Mouse (Mus musculus) lung, embryonic 14.5 days (tissue): ENCODE results near the gene Defb30. TPM values are rescaled to one million over a fixed set of nuclear protein-coding genes. Genes with fewer than 3 reads are reported as not detected.

Experiments
- ATAC-seq: fragments of 200-750 bp; cut with Nextera tagmentation; 2 replicates; pipeline ENCODE4 v1.8.0; 2017; ENCODE audit warnings: mild to moderate bottlenecking, moderate TSS enrichment, moderate library complexity; ENCODE audit not compliant: insufficient read depth
- DNase-seq: peaks from one replicate; pipeline ENCODE4 v3.0.0-alpha.2; 2015
- H3K27ac ChIP-seq: fragments of 300-500 bp; sonication (generic); 2 replicates; pipeline ENCODE4 v1.5.1; 2014; ENCODE audit warnings: low read depth, mild to moderate bottlenecking, moderate library complexity
- H3K27me3 ChIP-seq: fragments of 300-500 bp; sonication (generic); 2 replicates; pipeline ENCODE4 v1.6.1; 2014; ENCODE audit warnings: low read length, control low read depth; ENCODE audit not compliant: insufficient read depth
- H3K36me3 ChIP-seq: fragments of 300-500 bp; sonication (generic); 2 replicates; pipeline ENCODE4 v1.6.1; 2014; ENCODE audit warnings: control low read depth; ENCODE audit not compliant: insufficient read depth
- H3K4me1 ChIP-seq: fragments of 300-500 bp; sonication (generic); 2 replicates; pipeline ENCODE4 v1.6.1; 2014; ENCODE audit warnings: antibody characterized with exemption, control low read depth; ENCODE audit not compliant: insufficient read depth
- H3K4me2 ChIP-seq: fragments of 300-500 bp; sonication (generic); 2 replicates; pipeline ENCODE4 v1.6.1; 2014; ENCODE audit warnings: mild to moderate bottlenecking
- H3K4me3 ChIP-seq: fragments of 300-500 bp; sonication (generic); 2 replicates; pipeline ENCODE4 v1.5.1; 2014; ENCODE audit warnings: low read depth, low read length
- H3K9ac ChIP-seq: fragments of 300-500 bp; sonication (generic); 2 replicates; pipeline ENCODE4 v1.6.1; 2014
- H3K9me3 ChIP-seq: fragments of 300-500 bp; sonication (generic); 2 replicates; pipeline ENCODE4 v1.6.1; 2016; ENCODE audit warnings: low read depth, low read length, control low read depth
- CTCF ChIP-seq: IDR thresholded peaks from 2 replicates; pipeline ENCODE4 v1.5.1; 2016; ENCODE audit warnings: antibody characterized with exemption, low read depth
- WGBS: fragments of 180-500 bp; shearing (Covaris S2); extraction: QIAGEN DNeasy Blood & Tissue Kit; methylation state at CpG from one replicate; pipeline ENCODE4 v1.1.7; 2014; 5-methylcytosine and 5-hydroxymethylcytosine counted together
- polyA plus RNA-seq: library from polyadenylated mRNA; unstranded; fragments of >200 nt; fragmentation: Nextera tagmentation; extraction: Ambion mirVana; gene quantifications from 2 replicates; pipeline ENCODE4 v1.2.1, GENCODE M21; 2014

The Defb30 gene
- polyA plus RNA-seq, 1 experiment from 2014 or later: not detected

GRCm38 (mm10) chr14:63050769-63051168 is 1.0 kb upstream of the Defb30 start:
- Histone ChIP-seq H3K27ac (no peak overlapping the region), H3K36me3 (no peaks in the 10 kb centered on the region), H3K27me3 (no peaks in the 10 kb centered on the region), H3K4me3 (no peak overlapping the region), H3K4me1 (no peaks in the 10 kb centered on the region), H3K4me2 (no peak overlapping the region), H3K9ac (no peak overlapping the region), H3K9me3 (no peaks in the 10 kb centered on the region)
- peak; percentile 77 for DNase-seq
- WGBS: 29% methylated on average over 5 of the region's 5 CpGs
- peak; percentile 75 for TF ChIP-seq CTCF
- no peak for ATAC-seq

DNA sequence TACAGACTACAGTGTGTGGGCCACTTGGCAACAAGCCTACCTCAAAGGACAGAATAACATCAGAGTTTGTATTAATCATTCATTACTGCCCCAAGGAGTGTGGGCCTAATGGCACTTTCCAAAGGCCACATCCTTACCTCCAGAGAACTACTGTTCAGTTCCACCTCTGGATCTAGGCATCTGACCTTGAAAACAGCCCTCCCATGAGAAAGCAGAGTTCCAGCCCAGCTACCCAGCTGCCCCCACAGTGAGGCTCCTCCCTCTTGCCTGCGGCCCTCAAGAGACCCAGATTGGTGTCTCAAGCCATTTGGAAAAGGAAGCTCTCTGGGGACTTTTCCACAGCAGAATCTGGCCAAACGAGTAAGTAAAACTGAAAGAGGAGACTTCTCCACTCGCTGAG is 3.1 kb downstream of the Defb30 start, which contains the start of gene Defb42:
TSS of gene Defb42 (plus strand) at position 301 of the 400 bp plus-strand sequence.
- DNase-seq (no peak), ATAC-seq (no peak)
- Histone ChIP-seq H3K4me1 (no peaks in the 10 kb centered on the region), H3K9me3 (no peaks in the 10 kb centered on the region), H3K4me2 (no peak within 1 kb of the TSS), H3K9ac (no peak within 1 kb of the TSS), H3K36me3 (no peaks in the 10 kb centered on the region), H3K4me3 (no peak within 1 kb of the TSS), H3K27ac (no peak within 1 kb of the TSS), H3K27me3 (no peaks in the 10 kb centered on the region)
- no peak for TF ChIP-seq CTCF
- WGBS: 67% methylated on average over 3 of the region's 3 CpGs

- Histone ChIP-seq H3K4me2 (no peak overlapping the region), H3K9ac (no peak overlapping the region), H3K27ac (no peak overlapping the region), H3K9me3 (no peaks in the 10 kb centered on the region), H3K4me3 (no peak overlapping the region), H3K36me3 (no peaks in the 10 kb centered on the region), H3K4me1 (no peaks in the 10 kb centered on the region), H3K27me3 (no peaks in the 10 kb centered on the region)
- no peak for TF ChIP-seq CTCF
- 48% methylated on average over 6 of the region's 6 CpGs for WGBS
- ATAC-seq (no peak), DNase-seq (no peak)
These were observed 29.1 kb downstream of the Defb30 start for GRCm38 (mm10) chr14:63020524-63021156.

DNA sequence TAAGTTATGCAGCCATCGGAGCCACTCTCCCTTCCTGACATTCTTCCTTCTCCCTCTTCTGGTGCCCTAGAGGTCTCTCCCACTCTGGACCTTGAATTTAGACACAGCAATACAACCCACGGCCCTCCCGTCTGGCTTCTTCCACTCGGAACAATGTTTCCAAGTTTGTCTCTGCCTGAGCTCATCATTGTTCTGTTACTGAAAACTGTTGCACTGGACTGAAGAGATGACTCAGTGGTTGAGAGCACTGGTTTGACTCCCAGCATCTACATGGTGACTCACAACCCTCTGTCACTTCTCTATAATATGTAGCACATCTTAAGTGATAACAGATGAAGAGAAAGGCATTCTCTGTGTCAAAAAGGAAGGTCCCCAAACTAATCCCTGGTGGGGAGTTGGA is 35.1 kb downstream of the Defb30 start:
- Histone ChIP-seq H3K4me3 (no peak overlapping the region), H3K27me3 (no peaks in the 10 kb centered on the region), H3K4me1 (no peaks in the 10 kb centered on the region), H3K36me3 (no peaks in the 10 kb centered on the region), H3K9ac (no peak overlapping the region), H3K4me2 (no peak overlapping the region), H3K27ac (no peak overlapping the region), H3K9me3 (no peaks in the 10 kb centered on the region)
- ATAC-seq (no peak), DNase-seq (no peak)
- WGBS: 86% methylated on average over 4 of the region's 4 CpGs
- no peak for TF ChIP-seq CTCF

DNA sequence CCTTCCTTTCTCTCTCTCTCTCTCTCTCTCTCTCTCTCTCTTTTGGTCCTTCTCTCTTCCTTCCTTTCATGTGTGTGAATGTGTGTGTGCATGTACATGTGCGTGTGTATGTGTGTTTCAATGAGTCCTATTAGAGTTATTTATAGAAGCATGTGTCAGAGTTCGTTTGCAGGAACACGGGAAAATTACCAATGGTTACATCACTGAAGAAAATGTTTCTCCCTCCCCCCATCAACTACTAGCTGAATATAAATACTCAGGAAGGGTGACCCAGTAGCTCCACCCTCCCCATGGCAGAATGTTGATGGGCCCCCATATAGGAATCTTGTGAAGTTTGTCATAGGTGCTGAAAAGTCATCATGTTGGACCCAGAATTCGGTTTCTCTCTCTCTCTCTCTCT is 36.7 kb downstream of the Defb30 start:
- TF ChIP-seq CTCF: no peak
- Histone ChIP-seq H3K4me1 (no peaks in the 10 kb centered on the region), H3K9ac (no peak overlapping the region), H3K27me3 (no peaks in the 10 kb centered on the region), H3K4me2 (no peak overlapping the region), H3K9me3 (no peaks in the 10 kb centered on the region), H3K27ac (no peak overlapping the region), H3K36me3 (no peaks in the 10 kb centered on the region), H3K4me3 (no peak overlapping the region)
- WGBS: 67% methylated on average over 4 of the region's 4 CpGs
- ATAC-seq: no peak
- no peak for DNase-seq

DNA sequence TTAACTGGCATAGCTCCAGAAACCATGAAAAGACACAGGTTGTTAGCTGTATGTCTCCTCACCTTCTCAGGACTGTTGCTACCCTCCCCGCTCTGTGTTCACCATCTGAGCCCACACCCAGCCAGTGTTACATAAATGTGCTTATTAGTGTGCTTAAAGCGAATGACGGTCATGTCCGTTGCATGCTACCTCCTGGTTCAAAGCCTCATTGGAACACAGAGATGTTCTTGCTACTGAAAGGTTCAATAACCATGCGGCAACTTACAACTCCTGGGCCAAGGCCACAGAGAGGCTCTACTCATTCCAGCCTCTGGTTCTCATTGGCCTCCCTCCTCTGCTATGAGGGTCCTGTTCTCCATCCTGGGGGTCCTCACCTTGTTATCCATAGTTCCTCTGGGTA is 38.3 kb downstream of the Defb30 start, which contains the start of gene Defb43:
TSS of gene Defb43 (plus strand) at position 301 of the 400 bp plus-strand sequence.
- Histone ChIP-seq H3K4me3 (no peak within 1 kb of the TSS), H3K36me3 (no peaks in the 10 kb centered on the region), H3K9me3 (no peaks in the 10 kb centered on the region), H3K27me3 (no peaks in the 10 kb centered on the region), H3K9ac (no peak within 1 kb of the TSS), H3K4me2 (no peak within 1 kb of the TSS), H3K4me1 (no peaks in the 10 kb centered on the region), H3K27ac (no peak within 1 kb of the TSS)
- DNase-seq (no peak), ATAC-seq (no peak)
- no peak for TF ChIP-seq CTCF
- 93% methylated on average over 5 of the region's 5 CpGs for WGBS

GRCm38 (mm10) chr14:63002588-63002987 is 47.2 kb downstream of the Defb30 start:
- Histone ChIP-seq H3K27me3 (no peaks in the 10 kb centered on the region), H3K4me2 (no peak overlapping the region), H3K27ac (no peak overlapping the region), H3K36me3 (no peaks in the 10 kb centered on the region), H3K9ac (no peak overlapping the region), H3K9me3 (no peaks in the 10 kb centered on the region), H3K4me1 (no peaks in the 10 kb centered on the region), H3K4me3 (no peak overlapping the region)
- no peak for TF ChIP-seq CTCF
- 33% methylated on average over 2 of the region's 2 CpGs for WGBS
- DNase-seq (peak; percentile 48), ATAC-seq (no peak)
